Mouse (Mus musculus) inflammation-experienced regulatory T-cells, adult 6 months (primary cell): ENCODE measurements around the gene Tmprss15. TPM values are rescaled to one million over a fixed set of nuclear protein-coding genes. Genes with fewer than 3 reads are reported as not detected.

Experiments
- ATAC-seq: one replicate; pipeline ENCODE4 v1.8.0; 2017
- polyA plus RNA-seq, 3 experiments: library from polyadenylated mRNA; unstranded; fragments of 100-300 nt; shearing (Covaris generic); gene quantifications; one replicate each; pipeline ENCODE4 v1.2.1; 2017

Gene Tmprss15
- polyA plus RNA-seq = not detected

- ATAC-seq = no peak
Measured at GRCm38 (mm10) chr16:79090997-79091396, at the start of gene Tmprss15. TSS of gene Tmprss15 (minus strand) at chr16:79091097.

DNA sequence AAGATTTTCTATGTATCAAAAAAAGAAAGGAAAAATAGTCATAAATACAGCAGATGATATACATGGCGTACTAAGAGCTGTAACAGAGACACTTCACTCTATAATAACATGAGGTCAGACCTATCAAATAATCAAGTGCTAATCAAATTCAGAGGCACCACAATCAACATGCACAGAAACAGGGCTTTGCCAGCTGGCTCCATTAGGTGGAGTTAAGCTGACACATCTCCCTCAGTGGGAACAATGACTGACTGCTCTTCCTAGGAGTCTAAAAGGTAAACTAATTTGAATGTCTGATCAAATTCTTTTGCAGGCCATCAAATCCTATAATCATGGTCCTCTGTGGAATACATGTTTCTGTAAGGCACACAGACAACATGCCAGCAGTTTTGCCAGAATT lies 24.0 kb upstream of the Tmprss15 start:
- no peak for ATAC-seq

GRCm38 (mm10) chr16:79109516-79109915 lies 18.6 kb upstream of the Tmprss15 start:
- ATAC-seq = no peak

DNA sequence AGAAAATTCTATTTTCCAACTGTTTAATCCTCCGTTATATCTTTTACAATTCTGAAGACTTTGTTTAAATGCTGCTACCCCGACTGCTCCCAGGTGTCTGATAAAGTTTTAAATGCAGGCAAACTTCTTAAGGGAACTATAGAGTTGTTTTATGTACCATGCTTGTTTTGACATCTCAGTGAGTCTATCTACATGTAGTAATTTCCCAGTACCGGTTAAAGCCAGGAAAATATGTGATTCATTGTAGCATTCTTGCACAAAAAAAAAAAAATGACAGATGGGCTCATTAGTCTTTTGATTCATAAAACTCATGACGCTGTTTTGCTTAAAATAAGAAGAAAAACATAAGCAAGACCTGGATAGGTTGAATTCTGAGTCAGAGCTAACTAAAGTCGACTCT lies 18.1 kb upstream of the Tmprss15 start:
- ATAC-seq = no peak

DNA sequence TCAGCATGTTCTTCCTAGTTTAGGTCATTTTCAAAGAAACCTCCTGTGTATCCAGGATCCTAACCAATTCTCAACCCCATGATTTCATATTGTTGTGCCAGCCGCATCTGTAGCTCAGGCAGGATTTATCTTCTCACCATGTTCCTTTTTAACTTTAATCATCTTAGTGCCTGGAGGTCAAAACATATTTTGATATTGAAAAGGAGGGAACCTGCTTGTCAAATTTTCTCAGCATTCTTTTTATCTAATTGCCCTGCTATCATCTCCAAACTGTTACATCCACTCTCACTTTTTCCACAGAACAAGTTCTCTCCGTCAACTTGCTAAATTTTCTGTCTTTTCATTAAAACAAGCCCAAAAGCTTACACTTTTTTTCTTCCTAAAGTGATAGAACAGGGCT lies 9.4 kb upstream of the Tmprss15 start:
- no peak for ATAC-seq

- no peak for ATAC-seq
Measured at GRCm38 (mm10) chr16:79098321-79098720, 7.4 kb upstream of the Tmprss15 start.

GRCm38 (mm10) chr16:79086550-79086949 lies 4.3 kb downstream of the Tmprss15 start:
- no peak for ATAC-seq

DNA sequence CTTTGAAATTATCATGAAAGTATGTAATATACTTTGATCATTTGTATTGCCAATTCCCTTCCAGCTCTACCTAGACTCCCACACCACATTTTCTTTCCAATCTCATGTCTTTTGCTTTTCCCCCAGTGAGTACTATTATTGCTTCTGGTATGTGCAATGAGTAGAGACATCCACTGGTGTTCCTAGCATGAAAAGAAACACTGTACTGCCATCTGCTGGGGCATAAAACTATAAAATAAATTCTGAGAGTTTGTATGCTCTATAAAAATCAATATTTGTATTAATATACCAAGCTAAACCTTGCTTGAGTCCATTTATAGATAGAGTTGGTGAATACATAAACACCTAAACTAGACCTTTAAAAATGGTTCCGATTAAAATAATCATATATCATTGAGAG lies 27.0 kb downstream of the Tmprss15 start:
- ATAC-seq = no peak

DNA sequence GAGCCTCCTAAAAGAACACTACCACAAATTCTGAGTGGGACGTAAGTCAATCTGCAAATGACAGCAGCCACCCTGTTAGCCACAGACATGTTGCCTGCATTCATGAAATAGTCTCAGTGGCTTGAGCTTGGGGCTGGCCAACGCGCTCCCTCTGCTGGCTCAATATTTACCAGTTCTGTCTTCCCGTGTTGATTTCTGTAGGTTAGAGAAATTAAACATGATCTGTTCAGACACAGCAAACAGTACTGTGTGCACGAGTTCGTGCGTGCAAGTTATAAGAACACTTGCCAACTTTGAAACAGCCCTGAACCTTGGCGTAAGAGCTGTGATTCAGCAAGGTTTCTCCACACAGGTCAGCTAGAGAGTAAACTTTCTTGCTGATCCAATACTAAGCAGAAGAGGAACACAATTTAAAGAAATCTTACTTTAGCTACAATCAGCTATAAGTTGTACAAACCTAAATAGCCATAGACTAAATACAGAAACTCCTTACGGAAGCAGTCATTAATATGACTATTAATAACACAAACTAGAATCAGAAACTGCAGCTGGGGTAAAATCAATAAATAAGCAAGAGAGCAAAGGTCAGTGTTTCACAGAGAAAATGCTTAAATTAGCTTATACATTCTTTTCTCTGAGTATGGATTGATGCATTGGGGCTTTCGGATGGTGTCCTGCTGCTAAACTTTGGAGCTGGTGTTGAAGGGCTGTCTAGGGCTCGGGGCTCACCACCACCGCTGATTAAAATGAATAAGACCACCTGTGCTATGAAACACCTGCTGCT lies 31.9 kb downstream of the Tmprss15 start:
- ATAC-seq = no peak

DNA sequence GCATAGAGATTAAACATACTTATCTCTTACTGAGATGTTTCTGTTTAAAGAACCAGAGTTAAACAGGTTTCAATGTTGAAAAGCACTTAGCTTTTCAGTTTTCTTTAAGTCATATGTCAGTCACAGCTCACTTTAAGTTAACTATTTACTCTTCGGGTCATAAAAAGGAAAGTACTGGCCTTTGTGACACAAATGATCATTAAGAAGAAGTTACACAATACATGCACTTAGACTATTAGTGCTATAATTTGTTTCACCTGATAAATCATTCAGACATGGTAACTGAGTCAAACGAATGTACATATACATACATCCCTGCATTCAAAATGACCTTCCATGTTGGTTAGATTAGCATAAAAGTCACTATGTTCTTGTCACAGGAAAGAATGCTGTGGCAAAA lies 58.3 kb downstream of the Tmprss15 start:
- ATAC-seq = no peak

DNA sequence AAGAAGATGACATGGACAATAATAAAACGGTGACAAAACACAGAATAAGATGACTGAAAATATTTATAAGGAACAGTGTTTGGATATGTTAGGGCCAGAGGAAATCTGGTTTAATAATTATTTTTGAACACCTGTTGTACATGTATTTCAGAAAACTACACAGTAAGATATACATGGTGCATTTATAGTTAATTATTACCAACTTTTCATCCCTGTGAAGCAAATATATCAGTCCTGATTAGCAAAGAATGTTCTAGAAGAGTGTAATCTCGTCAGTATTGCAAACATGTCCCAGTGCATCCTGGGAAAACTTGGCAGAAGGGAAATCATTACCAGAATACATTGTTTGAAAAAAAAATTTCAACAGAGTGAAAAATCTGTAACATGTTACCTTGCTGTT lies 88.1 kb downstream of the Tmprss15 start:
- no peak for ATAC-seq

DNA sequence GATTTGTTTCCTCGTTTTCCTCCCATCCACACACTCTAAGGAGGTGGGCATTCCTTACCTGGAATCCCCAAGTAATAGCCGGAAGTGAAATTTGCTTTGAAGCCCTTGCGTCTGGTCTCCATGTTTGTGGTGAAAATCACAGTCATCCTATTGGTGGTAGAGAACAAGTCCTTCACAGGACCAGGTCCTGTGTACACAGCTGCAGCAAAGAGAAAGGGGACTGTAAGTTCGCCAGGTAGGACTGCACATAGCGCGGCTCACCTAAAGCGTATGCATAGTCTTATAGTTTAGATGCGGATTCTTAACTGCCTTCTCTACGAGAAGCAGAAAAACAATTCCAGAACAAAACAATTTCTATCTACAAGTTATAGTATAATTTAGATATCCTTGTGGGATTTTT lies 89.2 kb downstream of the Tmprss15 start:
- ATAC-seq = no peak

- ATAC-seq = no peak
Measured at GRCm38 (mm10) chr16:78976384-78976783, 114.5 kb downstream of the Tmprss15 start.

GRCm38 (mm10) chr16:78974099-78974498 lies 116.8 kb downstream of the Tmprss15 start:
- ATAC-seq = no peak

- no peak for ATAC-seq
Measured at GRCm38 (mm10) chr16:78969091-78969731, 121.7 kb downstream of the Tmprss15 start.

- no peak for ATAC-seq
Measured at GRCm38 (mm10) chr16:78957434-78957833, 133.5 kb downstream of the Tmprss15 start.

- ATAC-seq = no peak
Measured at GRCm38 (mm10) chr16:78950359-78950758, 140.5 kb downstream of the Tmprss15 start.

DNA sequence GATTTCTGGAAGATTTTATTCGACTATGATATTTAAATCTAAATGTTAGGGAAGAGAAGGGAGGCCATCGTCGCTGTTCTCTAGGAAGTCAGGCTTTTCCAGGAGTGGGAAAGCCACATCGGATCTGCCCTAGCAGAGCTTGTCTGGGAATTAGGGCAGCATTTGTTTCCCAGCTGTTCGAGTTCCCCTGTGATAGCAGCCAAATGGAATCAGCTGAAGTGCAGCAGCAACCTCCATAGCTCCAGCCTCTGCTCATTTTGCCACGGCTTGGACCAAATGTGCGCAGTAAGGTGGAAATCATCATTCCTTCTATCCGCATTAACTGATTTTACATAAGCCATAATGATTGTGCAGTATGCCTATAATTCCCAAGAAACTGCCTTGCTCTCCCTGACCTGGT lies 153.1 kb downstream of the Tmprss15 start:
- no peak for ATAC-seq

DNA sequence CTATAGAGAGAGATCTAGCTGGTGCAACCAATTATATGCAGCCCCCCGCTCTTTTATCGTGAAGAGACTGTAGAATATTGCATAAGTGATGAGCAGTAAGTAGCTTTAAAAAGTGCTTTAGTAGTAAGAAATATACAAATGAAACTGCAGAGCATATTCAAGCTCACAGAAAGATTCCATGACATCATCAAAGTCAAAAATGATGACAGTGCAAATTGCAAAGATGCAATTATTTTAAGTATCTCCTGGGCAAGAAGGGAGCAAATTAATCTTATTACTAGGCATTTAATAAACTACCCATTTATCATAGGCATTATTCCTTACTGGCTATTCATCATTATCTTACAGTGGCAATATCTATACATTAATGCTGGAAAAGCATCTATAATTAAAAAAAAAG lies 156.6 kb downstream of the Tmprss15 start:
- no peak for ATAC-seq

GRCm38 (mm10) chr16:78931287-78932025 lies 159.4 kb downstream of the Tmprss15 start:
- ATAC-seq = no peak

- ATAC-seq = no peak
Measured at GRCm38 (mm10) chr16:78930382-78931286, 160.3 kb downstream of the Tmprss15 start, which contains the start of gene Chodl. TSS of gene Chodl (plus strand) at chr16:78930948.

DNA sequence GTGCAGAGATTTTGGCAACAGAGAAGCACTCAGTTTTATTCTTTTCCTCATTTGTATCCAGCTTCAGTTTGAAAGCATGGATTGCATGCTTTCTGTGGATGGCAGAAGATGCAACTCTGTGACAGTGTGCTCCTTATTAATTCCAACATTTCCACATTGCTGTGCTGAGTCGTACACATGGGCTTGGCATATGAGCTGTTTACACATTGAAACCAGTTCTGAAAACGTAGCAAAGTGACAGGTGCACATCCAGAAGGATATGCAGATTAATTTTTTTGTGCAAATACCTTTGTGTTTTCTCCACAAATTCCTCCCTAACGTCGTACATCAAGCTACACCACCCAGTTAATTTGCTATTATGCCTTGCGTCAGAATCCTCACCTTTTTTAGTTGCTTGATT lies 168.3 kb downstream of the Tmprss15 start:
- no peak for ATAC-seq
